Mouse (Mus musculus) testis, adult 2 months (tissue): ENCODE measurements at regions not wholly inside any gene's neighbourhood (a gene's known extent, or its start where the extent isn't known, plus 50 kb on each side); places are given as distances from the start of the nearest gene placed in this dataset.

Source experiments
- CTCF ChIP-seq: fragments of 200-500 bp; IDR thresholded peaks from 2 replicates; pipeline ENCODE4 v1.5.1; 2012; ENCODE audit warnings: low read depth, mild to moderate bottlenecking, inconsistent platforms, low read length, moderate library complexity; ENCODE audit not compliant: control insufficient read depth, insufficient read depth, insufficient replicate concordance
- POLR2A ChIP-seq: fragments of 200-500 bp; IDR thresholded peaks from 2 replicates; pipeline ENCODE4 v1.6.1; 2012; ENCODE audit warnings: low read depth, mild to moderate bottlenecking, inconsistent platforms, low read length, moderate library complexity; ENCODE audit not compliant: control insufficient read depth

GRCm38 (mm10) chr9:74741949-74742348, 119.8 kb upstream of the Onecut1 start:
- TF ChIP-seq CTCF (no peak), POLR2A (no peak)
